Mouse (Mus musculus): ENCODE data around the gene Sspn.

DNA sequence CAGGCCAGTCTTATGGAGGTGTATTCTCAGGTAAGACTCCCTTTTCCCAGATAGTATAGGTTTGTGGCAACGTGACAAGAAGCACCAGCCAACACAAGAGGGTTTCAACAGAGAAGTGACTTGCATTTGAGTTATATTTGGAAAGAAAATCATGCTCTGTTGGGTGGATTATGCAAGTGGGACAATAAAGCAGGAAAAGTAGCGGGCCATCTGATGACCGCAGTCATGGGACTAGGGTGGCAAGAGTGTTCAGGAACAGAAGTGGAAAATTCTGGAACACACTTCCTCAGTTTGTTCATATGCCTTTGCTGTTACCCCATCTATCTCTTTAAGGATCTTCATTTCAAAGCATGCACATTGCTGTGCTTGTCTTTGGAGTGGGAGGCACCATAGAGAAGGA lies 82.9 kb downstream of the Sspn start:
- TF ChIP-seq CTCF (IDR thresholded peaks at IDR 0.05; ENCODE audit: extremely low read depth, insufficient read depth, low read length) = no peak
- TF ChIP-seq POLR2A (IDR thresholded peaks at IDR 0.05; ENCODE audit: extremely low read depth, insufficient read depth, low read length) = no peak
